Mouse (Mus musculus) heart, postnatal 0 days (tissue): Measurements from ENCODE around the gene 1110051M20Rik.

Experiments
- CTCF ChIP-seq: IDR thresholded peaks from 2 replicates; pipeline ENCODE4 v1.5.1; 2016; ENCODE audit warnings: antibody characterized with exemption, control low read depth, low read depth
- EP300 ChIP-seq: IDR thresholded peaks from 2 replicates; pipeline ENCODE4 v1.6.1; 2016; ENCODE audit warnings: antibody characterized with exemption, low read depth

GRCm38 (mm10) chr2:91377038-91377437, 67.5 kb downstream of the 1110051M20Rik start:
- TF ChIP-seq CTCF, result no peak
- TF ChIP-seq EP300, result no peak
